Mouse (Mus musculus) heart, embryonic 14.5 days (tissue): ENCODE results near the gene Zfand3. TPM values are rescaled to one million over a fixed set of nuclear protein-coding genes. Genes with fewer than 3 reads are reported as not detected.

ENCODE experiments used
- ATAC-seq: fragments of 200-750 bp; cut with Nextera tagmentation; 2 replicates; pipeline ENCODE4 v1.8.0; 2017; ENCODE audit warnings: low read depth, moderate TSS enrichment; ENCODE audit not compliant: insufficient number of reproducible peaks, insufficient read depth, low FRiP score
- H3K27ac ChIP-seq, 2 experiments: fragments of 200-500 bp in 1 of 2; fragments of 300-500 bp in 1 of 2; sonication (generic) in 1 of 2; replicated peaks in 1 of 2; 2 replicates each; pipeline ENCODE4 v1.5.1; 2012 to 2014; ENCODE audit warnings: low read depth in 2 of 2, low read length in 2 of 2, control low read depth in 1 of 2, mild to moderate bottlenecking in 1 of 2, mixed read lengths in 1 of 2; ENCODE audit not compliant: control insufficient read depth in 1 of 2, insufficient read depth in 1 of 2
- H3K27me3 ChIP-seq: fragments of 300-500 bp; sonication (generic); 2 replicates; pipeline ENCODE4 v1.6.1; 2014; ENCODE audit warnings: mild to moderate bottlenecking, low read length, control low read depth; ENCODE audit not compliant: control insufficient read depth, insufficient read depth
- H3K36me3 ChIP-seq: fragments of 300-500 bp; sonication (generic); 2 replicates; pipeline ENCODE4 v1.6.1; 2014; ENCODE audit warnings: mild to moderate bottlenecking, control low read depth, low read length, mixed read lengths; ENCODE audit not compliant: control insufficient read depth, insufficient read depth
- H3K4me1 ChIP-seq, 2 experiments: fragments of 200-500 bp in 1 of 2; fragments of 300-500 bp in 1 of 2; sonication (generic) in 1 of 2; 2 replicates each; pipeline ENCODE4 v1.6.1; 2012 to 2014; ENCODE audit warnings: low read length in 2 of 2, control low read depth in 1 of 2, mixed read lengths in 1 of 2; ENCODE audit not compliant: control insufficient read depth in 2 of 2, insufficient read depth in 2 of 2
- H3K4me2 ChIP-seq: fragments of 300-500 bp; sonication (generic); 2 replicates; pipeline ENCODE4 v1.6.1; 2014; ENCODE audit warnings: mild to moderate bottlenecking, low read length
- H3K4me3 ChIP-seq, 2 experiments: fragments of 200-500 bp in 1 of 2; fragments of 300-500 bp in 1 of 2; sonication (generic) in 1 of 2; 2 replicates each; pipeline ENCODE4 v1.5.1; 2012 to 2014; ENCODE audit warnings: low read length in 2 of 2, mild to moderate bottlenecking in 2 of 2, control low read depth in 1 of 2, low read depth in 1 of 2, moderate library complexity in 1 of 2; ENCODE audit not compliant: control insufficient read depth in 1 of 2, insufficient read depth in 1 of 2
- H3K9ac ChIP-seq: fragments of 300-500 bp; sonication (generic); 2 replicates; pipeline ENCODE4 v1.6.1; 2014; ENCODE audit warnings: mild to moderate bottlenecking, low read length
- H3K9me3 ChIP-seq: fragments of 300-500 bp; sonication (generic); 2 replicates; pipeline ENCODE4 v1.6.1; 2016; ENCODE audit warnings: low read length, control low read depth; ENCODE audit not compliant: control insufficient read depth
- WGBS: fragments of 180-500 bp; shearing (Covaris S2); extraction: QIAGEN DNeasy Blood & Tissue Kit; methylation state at CpG from one replicate; pipeline ENCODE4 v1.1.7; 2014; 5-methylcytosine and 5-hydroxymethylcytosine counted together
- polyA plus RNA-seq: library from polyadenylated mRNA; unstranded; fragments of >200 nt; fragmentation: Nextera tagmentation; extraction: Ambion mirVana; gene quantifications from 2 replicates; pipeline ENCODE4 v1.2.1, GENCODE M21; 2014

The Zfand3 gene
- polyA plus RNA-seq, 1 experiment from 2014 or later = 48.1 TPM

- Histone ChIP-seq H3K9ac (no peak overlapping the region), H3K27ac (no peak overlapping the region), H3K4me3 (no peak overlapping the region), H3K4me1 (peaks cover 10 to 23% of the 10 kb centered on the region in 2 experiments), H3K4me2 (no peak overlapping the region), H3K36me3 (no peaks in the 10 kb centered on the region), H3K9me3 (no peaks in the 10 kb centered on the region), H3K27me3 (no peaks in the 10 kb centered on the region)
- no peak for ATAC-seq
- 96% methylated on average over 1 of the region's 1 CpGs for WGBS
These were observed 226.9 kb downstream of the Zfand3 start for GRCm38 (mm10) chr17:30231483-30231882.

GRCm38 (mm10) chr17:30232698-30233097, 228.2 kb downstream of the Zfand3 start:
- Histone ChIP-seq H3K27ac (no peak overlapping the region), H3K9me3 (no peaks in the 10 kb centered on the region), H3K9ac (no peak overlapping the region), H3K4me1 (peaks cover 9 to 19% of the 10 kb centered on the region in 2 experiments), H3K27me3 (no peaks in the 10 kb centered on the region), H3K36me3 (no peaks in the 10 kb centered on the region), H3K4me3 (no peak overlapping the region), H3K4me2 (no peak overlapping the region)
- ATAC-seq = no peak
- 51% methylated on average over 4 of the region's 4 CpGs for WGBS

GRCm38 (mm10) chr17:30235380-30235779, 230.8 kb downstream of the Zfand3 start:
- no peak overlapping the region for H3K4me3 ChIP-seq
- no peaks in the 10 kb centered on the region for H3K27me3 ChIP-seq
- ATAC-seq = no peak
- 21% methylated on average over 4 of the region's 4 CpGs for WGBS
- no peak overlapping the region for H3K4me2 ChIP-seq
- H3K27ac ChIP-seq = no peak overlapping the region; a peak in 1 of 4 replicates
- no peaks in the 10 kb centered on the region for H3K9me3 ChIP-seq
- H3K4me1 ChIP-seq = peaks cover 11 to 26% of the 10 kb centered on the region in 2 experiments
- H3K9ac ChIP-seq = no peak overlapping the region
- no peaks in the 10 kb centered on the region for H3K36me3 ChIP-seq

- no peak overlapping the region for H3K4me3 ChIP-seq
- H3K27me3 ChIP-seq = no peaks in the 10 kb centered on the region
- no peaks in the 10 kb centered on the region for H3K36me3 ChIP-seq
- no peaks in the 10 kb centered on the region for H3K9me3 ChIP-seq
- no peak overlapping the region for H3K9ac ChIP-seq
- H3K4me2 ChIP-seq = no peak overlapping the region
- 80% methylated on average over 6 of the region's 6 CpGs for WGBS
- no peak overlapping the region for H3K27ac ChIP-seq
- ATAC-seq = no peak
- peaks cover 13 to 31% of the 10 kb centered on the region in 2 experiments for H3K4me1 ChIP-seq
These were observed 232.1 kb downstream of the Zfand3 start for GRCm38 (mm10) chr17:30236611-30237010.

GRCm38 (mm10) chr17:30237600-30237999, 233.1 kb downstream of the Zfand3 start:
- WGBS = 86% methylated on average over 7 of the region's 7 CpGs
- no peak overlapping the region for H3K4me3 ChIP-seq
- no peaks in the 10 kb centered on the region for H3K9me3 ChIP-seq
- no peaks in the 10 kb centered on the region for H3K27me3 ChIP-seq
- no peaks in the 10 kb centered on the region for H3K36me3 ChIP-seq
- H3K4me1 ChIP-seq = peaks cover 13 to 31% of the 10 kb centered on the region in 2 experiments
- no peak overlapping the region for H3K27ac ChIP-seq
- no peak for ATAC-seq
- no peak overlapping the region for H3K9ac ChIP-seq
- H3K4me2 ChIP-seq = no peak overlapping the region

- no peak overlapping the region for H3K27ac ChIP-seq
- ATAC-seq = no peak
- no peak overlapping the region for H3K4me3 ChIP-seq
- no peak overlapping the region for H3K4me2 ChIP-seq
- no peaks in the 10 kb centered on the region for H3K27me3 ChIP-seq
- no peaks in the 10 kb centered on the region for H3K36me3 ChIP-seq
- 79% methylated on average over 5 of the region's 5 CpGs for WGBS
- no peak overlapping the region for H3K9ac ChIP-seq
- peaks cover 25 to 47% of the 10 kb centered on the region in 2 experiments for H3K4me1 ChIP-seq
- H3K9me3 ChIP-seq = no peaks in the 10 kb centered on the region
These were observed 234.9 kb downstream of the Zfand3 start for GRCm38 (mm10) chr17:30239458-30239857.

GRCm38 (mm10) chr17:30240659-30241058, 236.1 kb downstream of the Zfand3 start:
- 74% methylated on average over 4 of the region's 4 CpGs for WGBS
- Histone ChIP-seq H3K27ac (no peak overlapping the region), H3K4me1 (peaks cover 30 to 49% of the 10 kb centered on the region in 2 experiments), H3K36me3 (no peaks in the 10 kb centered on the region), H3K4me2 (no peak overlapping the region), H3K4me3 (no peak overlapping the region), H3K9me3 (no peaks in the 10 kb centered on the region), H3K27me3 (no peaks in the 10 kb centered on the region), H3K9ac (no peak overlapping the region)
- ATAC-seq = no peak

- H3K36me3 ChIP-seq = no peaks in the 10 kb centered on the region
- 85% methylated on average over 6 of the region's 6 CpGs for WGBS
- peaks cover 34 to 50% of the 10 kb centered on the region in 2 experiments for H3K4me1 ChIP-seq
- no peak overlapping the region for H3K9ac ChIP-seq
- no peak for ATAC-seq
- H3K4me2 ChIP-seq = no peak overlapping the region
- H3K4me3 ChIP-seq = no peak overlapping the region
- H3K9me3 ChIP-seq = no peaks in the 10 kb centered on the region
- H3K27me3 ChIP-seq = no peaks in the 10 kb centered on the region
- no peak overlapping the region for H3K27ac ChIP-seq
These were observed 236.5 kb downstream of the Zfand3 start for GRCm38 (mm10) chr17:30241061-30241460.
